Mouse (Mus musculus) ES-CJ7 (cell line): ENCODE measurements around the gene Zmiz2.
"Not testable (repeated sequence)": the region's sequence is repeated elsewhere in the genome, so short reads cannot be mapped to it uniquely, and the experiment has no call there.

Experiments
- DNase-seq: peaks from one replicate; pipeline ENCODE4 v3.0.0; 2011; ENCODE audit warnings: low read depth, low spot score

Zmiz2 gene

DNA sequence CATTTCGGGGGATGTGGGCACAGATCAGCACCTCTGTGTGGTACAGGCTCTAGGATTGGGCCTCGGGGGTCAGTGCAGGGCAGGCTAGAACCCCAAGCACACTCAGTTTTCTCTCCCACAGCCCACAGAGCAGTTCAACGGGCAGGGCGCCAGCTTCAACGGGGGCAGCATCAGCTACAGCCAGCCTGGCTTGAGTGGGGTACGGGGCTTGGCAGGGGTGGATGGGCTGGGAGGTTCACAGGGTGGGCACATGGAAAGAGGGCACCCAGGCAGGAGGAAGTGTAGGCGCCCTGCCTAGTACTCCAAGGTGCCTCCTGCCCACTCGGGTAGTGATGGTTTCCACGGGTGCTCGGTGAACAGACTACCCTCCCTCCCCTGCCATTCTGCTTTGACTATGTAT, 9.3 kb downstream of the Zmiz2 start:
- DNase-seq = no peak

DNA sequence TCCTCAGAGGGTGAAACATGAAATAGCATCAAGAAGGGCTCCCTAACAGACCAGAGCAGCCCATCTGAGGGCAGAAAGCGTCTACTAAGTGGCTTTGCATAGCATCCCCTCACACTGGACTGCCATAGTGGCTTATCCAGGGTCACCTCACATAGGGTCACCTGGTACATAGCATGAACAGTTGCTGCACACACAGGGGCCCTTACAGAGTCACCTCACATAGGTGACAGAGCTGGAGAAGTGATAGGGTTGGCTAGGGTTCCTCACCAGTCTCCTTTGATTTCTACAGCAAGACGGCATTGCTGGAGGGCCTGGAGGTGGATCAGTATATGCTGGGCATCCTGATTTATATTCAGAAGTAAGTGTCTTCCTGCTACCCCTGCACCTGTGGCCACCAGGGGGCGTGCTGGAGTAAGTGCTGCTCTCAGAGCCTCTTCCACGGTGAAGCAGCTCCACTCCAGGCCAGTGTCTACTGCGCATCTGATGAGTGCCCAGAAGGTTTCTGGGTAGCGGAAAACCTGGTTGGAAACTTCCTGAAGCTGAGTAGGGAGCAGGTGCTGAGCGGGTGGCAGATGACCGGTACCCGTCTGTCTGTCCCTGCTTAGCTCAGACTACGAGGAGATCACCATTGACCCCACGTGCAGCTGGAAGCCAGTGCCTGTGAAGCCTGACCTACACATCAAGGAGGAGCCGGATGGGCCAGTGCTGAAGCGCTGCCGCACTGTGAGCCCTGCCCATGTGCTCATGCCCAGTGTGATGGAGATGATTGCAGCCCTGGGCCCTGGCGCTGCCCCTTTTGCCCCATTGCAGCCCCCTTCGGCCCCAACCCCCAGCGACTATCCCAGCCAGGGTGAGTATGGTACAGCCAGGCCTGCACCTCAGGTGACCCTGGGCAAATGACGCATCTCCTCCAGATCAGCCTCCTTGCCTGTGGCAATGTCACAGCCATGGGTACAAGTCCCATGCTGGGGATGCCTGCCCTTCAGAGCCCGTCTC, 13.9 kb downstream of the Zmiz2 start:
- peak; percentile 91 for DNase-seq

DNA sequence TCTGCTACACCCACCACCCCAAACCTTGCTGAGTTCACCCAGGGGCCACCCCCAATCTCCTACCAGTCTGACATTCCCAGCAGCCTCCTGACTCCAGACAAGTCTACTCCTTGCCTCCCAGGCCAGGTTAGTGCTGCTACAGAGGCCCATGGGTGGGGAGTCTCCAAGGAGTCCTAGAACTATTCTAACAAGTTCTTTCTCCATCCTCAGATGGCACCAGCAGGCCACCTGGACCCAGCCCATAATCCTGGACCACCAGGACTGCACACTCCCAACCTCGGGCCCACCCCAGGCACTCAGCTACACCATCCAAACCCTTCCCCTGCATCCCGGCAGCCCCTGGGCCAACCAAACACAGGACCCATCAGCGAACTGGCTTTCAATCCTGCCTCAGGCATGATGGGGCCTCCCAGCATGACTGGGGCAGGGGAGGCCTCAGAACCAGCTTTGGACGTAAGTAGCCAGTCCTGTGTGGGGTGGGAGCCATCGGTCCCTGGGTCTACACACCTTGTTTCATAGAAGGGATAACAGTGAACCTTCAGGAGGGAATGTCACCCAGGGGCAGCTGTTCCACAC, 15.0 kb downstream of the Zmiz2 start:
- no peak for DNase-seq

DNA sequence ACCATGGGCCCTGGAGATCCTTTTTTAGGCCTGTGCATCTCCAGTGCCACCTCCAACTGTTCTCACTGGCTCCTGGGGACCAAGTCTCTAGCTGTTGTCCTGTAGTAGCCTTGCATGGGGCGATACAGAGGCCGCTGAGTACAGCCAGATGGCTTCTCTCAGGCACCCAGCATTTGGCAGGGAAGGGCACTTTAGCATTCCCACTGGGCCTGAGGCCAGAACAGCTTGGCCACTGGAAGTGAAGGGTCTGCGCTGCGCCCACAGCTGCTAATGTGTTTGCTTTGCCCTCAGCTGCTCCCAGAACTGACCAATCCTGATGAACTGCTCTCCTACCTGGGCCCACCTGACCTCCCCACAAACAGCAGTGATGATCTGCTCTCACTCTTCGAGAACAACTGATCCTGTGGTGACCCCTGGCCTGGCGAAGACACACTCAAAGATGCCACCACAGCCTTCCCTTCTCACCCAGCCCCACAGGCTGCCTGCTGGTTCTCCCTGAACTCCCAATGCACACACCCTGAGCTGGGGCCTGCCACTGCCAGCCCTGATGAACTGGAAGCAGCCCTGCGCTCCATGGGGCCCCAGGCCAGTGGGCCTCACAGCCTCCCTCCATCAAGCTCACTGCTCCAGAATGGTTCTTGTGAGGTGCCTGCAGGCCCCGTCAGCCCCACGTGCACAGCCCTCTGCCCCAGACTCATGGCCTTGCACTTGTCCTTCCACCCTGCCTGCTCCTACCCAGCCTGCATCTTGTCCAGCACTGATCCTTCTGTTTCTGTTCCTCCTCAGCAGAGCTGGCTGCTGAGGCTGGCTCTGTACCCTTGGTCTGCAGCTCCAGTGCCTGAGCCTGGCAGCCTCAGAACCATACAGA, 16.1 kb downstream of the Zmiz2 start:
- DNase-seq = no peak

- no peak for DNase-seq
These were observed 16.8 kb downstream of the Zmiz2 start for GRCm38 (mm10) chr11:6405591-6406081.

- DNase-seq = no peak
These were observed 17.6 kb downstream of the Zmiz2 start for GRCm38 (mm10) chr11:6406251-6407161.

DNA sequence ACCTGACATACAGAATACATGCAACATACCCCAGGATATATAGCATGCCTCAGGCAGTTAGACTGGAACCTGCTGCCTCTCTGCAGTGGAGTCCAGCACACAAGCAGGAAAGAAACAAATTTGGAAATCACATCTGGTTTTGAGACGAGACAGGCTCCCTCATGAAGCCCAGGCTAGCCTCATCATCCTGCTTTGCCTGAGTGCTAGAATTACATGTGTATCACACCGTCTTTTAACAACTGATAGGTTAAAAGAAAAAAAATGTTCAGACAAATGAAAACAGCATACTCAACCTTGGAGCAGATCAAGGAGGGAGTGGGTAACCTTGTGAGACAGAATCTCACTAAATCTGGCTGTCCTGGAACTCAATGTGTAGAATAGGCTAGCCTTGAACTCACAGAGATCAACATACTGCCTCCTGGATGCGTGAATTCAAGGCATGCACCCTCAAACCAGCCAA, 18.3 kb downstream of the Zmiz2 start:
- no peak for DNase-seq

DNA sequence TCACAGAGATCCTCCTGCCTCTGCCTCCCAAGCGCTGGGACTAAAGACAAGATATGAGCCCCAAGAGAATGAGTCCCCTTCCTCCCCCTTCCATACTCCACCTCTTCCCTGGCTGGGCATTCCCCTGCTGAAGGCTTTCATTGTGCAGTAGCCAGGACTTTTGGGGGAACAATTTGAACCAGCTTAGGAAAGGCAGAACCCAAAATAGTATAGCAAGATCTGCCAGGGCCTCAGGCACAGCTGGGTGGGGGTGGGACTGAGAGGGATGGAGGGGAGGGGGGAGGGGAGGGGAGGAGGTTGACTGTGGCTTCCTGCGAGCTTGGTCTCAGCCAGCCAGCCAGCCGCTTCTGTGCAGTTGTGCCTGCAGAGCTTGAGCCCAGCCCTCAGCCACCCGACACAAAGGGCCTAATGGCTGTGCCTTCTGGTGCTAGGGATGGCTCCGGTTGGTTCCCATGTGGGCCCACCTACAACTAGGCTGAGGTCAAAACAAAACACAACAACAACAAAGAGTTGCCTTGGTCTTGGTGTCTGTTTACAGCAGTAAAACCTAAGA, 21.3 kb downstream of the Zmiz2 start:
- DNase-seq = peak; percentile 85

DNA sequence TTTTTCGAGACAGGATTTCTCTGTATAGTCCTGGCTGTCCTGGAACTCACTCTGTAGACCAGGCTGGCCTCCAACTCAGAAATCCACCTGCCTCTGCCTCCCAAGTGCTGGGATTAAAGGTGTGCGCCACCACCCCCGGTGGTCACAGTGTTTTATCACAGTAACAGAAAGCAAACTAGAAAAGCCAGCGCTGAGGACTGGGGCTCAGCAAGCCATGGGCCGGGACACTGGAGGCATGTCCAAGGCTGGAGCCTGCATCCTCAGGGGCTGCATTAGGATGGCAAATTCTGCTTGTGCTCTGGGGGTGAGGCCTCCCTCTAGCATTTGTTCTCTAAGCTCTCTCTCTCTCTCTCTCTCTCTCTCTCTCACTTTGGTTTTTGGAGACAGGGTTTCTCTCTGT, 21.9 kb downstream of the Zmiz2 start:
- not testable (repeated sequence) for DNase-seq

- DNase-seq = peak; percentile 87
These were observed 22.8 kb downstream of the Zmiz2 start for GRCm38 (mm10) chr11:6411684-6412083.

DNA sequence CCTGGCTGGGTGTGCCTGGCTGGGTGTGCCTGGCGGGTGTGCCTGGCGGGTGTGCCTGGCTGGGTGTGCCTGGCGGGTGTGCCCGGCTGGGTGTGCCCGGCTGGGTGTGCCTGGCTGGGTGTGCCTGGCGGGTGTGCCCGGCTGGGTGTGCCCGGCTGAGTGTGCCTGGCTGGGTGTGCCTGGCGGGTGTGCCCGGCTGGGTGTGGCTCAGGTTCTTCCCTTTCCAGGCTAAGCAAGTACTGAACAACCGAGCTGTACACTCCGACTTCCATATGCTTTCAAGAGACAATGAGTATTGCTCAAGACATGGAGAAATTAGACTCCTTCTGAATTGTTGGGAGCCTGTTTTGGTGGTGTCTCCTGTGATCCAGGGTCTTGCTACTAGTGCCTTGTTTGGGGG, 24.4 kb downstream of the Zmiz2 start:
- peak; percentile 53 for DNase-seq

DNA sequence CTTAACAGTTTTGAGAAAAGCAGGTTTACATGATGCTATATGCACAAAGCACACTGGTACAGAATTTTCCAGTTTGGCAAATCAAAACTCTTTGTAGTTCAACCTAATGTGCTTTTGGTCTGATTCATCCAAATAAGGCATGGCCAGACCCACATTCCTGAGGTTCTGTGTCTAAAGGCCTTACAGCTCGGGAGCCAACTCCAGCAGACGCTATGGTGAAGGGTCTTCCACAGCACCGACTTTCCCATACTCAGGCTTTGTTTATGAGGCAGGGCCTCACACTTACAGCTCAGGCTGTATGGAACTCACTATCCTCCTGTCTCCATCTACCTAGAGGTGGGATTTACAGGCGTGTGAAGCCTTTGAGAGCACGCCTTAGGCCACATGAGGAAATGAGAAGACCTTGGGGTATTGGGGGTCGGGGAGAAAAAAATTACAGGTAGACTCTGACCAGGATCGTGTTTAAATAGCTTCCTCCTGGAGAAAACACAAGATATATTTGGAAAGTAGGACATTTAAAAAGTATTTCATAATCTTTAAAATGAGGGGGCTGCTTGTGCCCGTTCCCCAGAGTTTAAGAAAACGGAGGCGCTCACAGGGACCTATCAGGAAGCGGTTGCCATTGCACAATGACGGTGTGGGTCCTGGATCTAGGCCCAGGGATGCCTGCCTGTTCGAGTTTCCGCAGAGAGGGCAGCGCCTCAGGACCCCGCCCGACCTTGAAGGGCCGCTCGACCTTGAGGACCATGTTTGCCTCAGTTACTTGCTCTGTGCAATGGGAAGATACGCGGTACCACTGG, 26.1 kb downstream of the Zmiz2 start, which contains the start of gene Ppia:
Ppia (plus strand) TSS at position 693 of the 800 bp plus-strand sequence.
- DNase-seq = peak; percentile 83

GRCm38 (mm10) chr11:6415551-6416404, 26.9 kb downstream of the Zmiz2 start:
- peak; percentile 95 for DNase-seq

GRCm38 (mm10) chr11:6416405-6417034, 27.6 kb downstream of the Zmiz2 start:
- peak; percentile 90 for DNase-seq

- no peak for DNase-seq
These were observed 28.2 kb downstream of the Zmiz2 start for GRCm38 (mm10) chr11:6417069-6417468.

- no peak for DNase-seq
These were observed 28.6 kb downstream of the Zmiz2 start for GRCm38 (mm10) chr11:6417490-6417889.

DNA sequence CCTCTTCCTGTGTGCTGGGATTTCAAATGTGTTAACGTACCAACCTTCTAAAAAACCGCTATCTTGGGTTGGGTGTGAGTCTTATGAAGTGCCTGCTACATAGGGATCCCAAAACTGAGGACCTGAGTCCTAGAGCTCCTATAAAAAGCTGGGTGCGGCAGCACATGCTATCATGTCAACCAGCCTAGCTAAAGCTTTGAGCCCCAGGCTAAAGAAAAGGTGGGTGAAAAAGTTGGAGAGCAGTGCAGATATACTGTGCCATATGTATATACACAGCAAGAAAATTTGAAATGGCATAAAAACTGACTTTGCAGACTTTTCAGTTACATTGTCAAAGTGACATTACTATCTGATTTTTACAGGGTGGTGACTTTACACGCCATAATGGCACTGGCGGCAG, 29.9 kb downstream of the Zmiz2 start:
- no peak for DNase-seq

GRCm38 (mm10) chr11:6419156-6419555, 30.3 kb downstream of the Zmiz2 start:
- peak; percentile 50 for DNase-seq
